Mouse (Mus musculus) macrophage (primary cell): ENCODE measurements around the gene Psors1c2. TPM values are rescaled to one million over a fixed set of nuclear protein-coding genes. Genes with fewer than 3 reads are reported as not detected.

ENCODE experiments used
- H3K27ac ChIP-seq: fragments of 350-480 bp; formaldehyde crosslinking; 2 replicates; pipeline ENCODE4 v1.9.0; 2021
- H3K36me3 ChIP-seq: fragments of 350-480 bp; formaldehyde crosslinking; 2 replicates; pipeline ENCODE4 v1.9.0; 2021; ENCODE audit errors: inconsistent target
- H3K4me3 ChIP-seq: fragments of 350-480 bp; formaldehyde crosslinking; 2 replicates; pipeline ENCODE4 v1.9.0; 2021; ENCODE audit errors: inconsistent target
- H3K79me2 ChIP-seq: fragments of 350-480 bp; formaldehyde crosslinking; 2 replicates; pipeline ENCODE4 v1.9.0; 2021; ENCODE audit errors: inconsistent target
- WGBS: methylation state at CpG from one replicate; pipeline ENCODE4 v1.1.7; 2026; ENCODE audit warnings: inconsistent platforms; ENCODE audit not compliant: missing documents; 5-methylcytosine and 5-hydroxymethylcytosine counted together
- polyA plus RNA-seq: library from polyadenylated mRNA; stranded (reverse); fragments of 250-400 nt; gene quantifications from 3 replicates; pipeline ENCODE4 v1.2.4, GENCODE M21; 2018; ENCODE audit warnings: inconsistent platforms

The Psors1c2 gene
- polyA plus RNA-seq, 1 experiment from 2014 or later = not detected

DNA sequence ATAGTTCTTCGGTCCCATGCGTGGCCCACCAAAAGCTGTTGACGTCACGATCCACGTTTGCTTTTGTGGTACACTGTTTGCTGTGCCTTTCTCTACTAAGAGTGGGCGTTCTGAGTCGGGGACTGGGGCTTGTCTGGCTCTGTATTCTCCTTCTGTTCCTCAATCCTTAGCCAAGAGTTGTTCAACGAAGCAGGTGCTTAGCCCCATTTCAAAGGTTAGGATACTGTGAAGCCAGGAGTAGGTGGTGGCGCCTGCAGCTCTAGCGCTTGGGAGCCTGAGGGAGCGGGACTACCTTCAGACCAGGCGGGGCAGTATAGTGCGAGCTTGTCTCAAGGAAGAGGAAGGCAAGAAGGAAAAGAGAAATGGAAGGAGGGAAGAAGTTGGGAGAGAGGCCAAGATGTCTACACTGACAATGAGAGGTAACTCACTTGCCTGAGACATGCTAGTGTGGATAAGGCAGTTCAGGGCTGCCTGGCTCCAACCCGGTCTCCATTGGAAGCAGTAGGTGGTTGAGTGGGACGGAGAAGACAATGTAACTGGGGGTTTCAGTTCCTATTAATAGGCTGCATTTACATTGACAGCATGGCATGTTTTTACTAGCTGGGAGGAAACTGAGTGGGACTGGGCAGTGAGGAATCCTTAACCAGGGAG is 9.9 kb downstream of the Psors1c2 start:
- H3K79me2 ChIP-seq = no peaks in the 10 kb centered on the region
- 76% methylated on average over 15 of the region's 15 CpGs for WGBS
- no peak overlapping the region for H3K4me3 ChIP-seq
- no peaks in the 10 kb centered on the region for H3K36me3 ChIP-seq
- H3K27ac ChIP-seq = no peak overlapping the region

DNA sequence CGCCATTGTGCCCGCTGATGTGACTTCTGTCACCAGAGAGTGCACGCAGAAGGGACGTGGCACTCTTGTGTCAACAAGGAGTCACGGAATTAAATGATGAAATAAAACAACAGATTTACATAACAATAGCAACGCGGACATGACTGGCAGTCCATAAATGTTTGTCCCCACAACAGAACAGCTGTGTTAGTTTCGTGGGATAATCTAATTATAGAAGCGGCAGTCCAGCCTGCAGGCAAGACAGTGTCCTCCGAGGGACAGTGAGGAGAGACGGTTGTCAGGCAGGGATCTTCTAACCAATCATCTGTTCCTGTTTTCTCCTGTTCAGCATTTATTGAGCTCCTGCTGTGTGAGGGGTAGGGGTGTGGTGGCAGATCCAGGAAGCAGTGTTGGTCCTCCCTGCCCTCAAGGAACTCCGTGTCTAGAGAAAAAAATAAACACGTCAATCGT is 10.4 kb downstream of the Psors1c2 start:
- Histone ChIP-seq H3K27ac (no peak overlapping the region), H3K79me2 (no peaks in the 10 kb centered on the region), H3K4me3 (no peak overlapping the region), H3K36me3 (no peaks in the 10 kb centered on the region)
- 61% methylated on average over 14 of the region's 14 CpGs for WGBS

- H3K36me3 ChIP-seq = no peaks in the 10 kb centered on the region
- no peak overlapping the region for H3K27ac ChIP-seq
- 46% methylated on average over 6 of the region's 6 CpGs for WGBS
- H3K4me3 ChIP-seq = no peak overlapping the region
- H3K79me2 ChIP-seq = no peaks in the 10 kb centered on the region
Observed at GRCm38 (mm10) chr17:35544001-35544400, 11.0 kb downstream of the Psors1c2 start.

GRCm38 (mm10) chr17:35544680-35545079 is 11.7 kb downstream of the Psors1c2 start:
- H3K36me3 ChIP-seq = no peaks in the 10 kb centered on the region
- H3K79me2 ChIP-seq = no peaks in the 10 kb centered on the region
- H3K4me3 ChIP-seq = no peak overlapping the region
- WGBS = 45% methylated on average over 6 of the region's 6 CpGs
- H3K27ac ChIP-seq = no peak overlapping the region

GRCm38 (mm10) chr17:35547465-35547864 is 14.5 kb downstream of the Psors1c2 start:
- no peak overlapping the region for H3K4me3 ChIP-seq
- no CpG with 5 or more reads among the region's 2 CpGs for WGBS
- H3K36me3 ChIP-seq = no peaks in the 10 kb centered on the region
- no peak overlapping the region for H3K27ac ChIP-seq
- no peaks in the 10 kb centered on the region for H3K79me2 ChIP-seq

DNA sequence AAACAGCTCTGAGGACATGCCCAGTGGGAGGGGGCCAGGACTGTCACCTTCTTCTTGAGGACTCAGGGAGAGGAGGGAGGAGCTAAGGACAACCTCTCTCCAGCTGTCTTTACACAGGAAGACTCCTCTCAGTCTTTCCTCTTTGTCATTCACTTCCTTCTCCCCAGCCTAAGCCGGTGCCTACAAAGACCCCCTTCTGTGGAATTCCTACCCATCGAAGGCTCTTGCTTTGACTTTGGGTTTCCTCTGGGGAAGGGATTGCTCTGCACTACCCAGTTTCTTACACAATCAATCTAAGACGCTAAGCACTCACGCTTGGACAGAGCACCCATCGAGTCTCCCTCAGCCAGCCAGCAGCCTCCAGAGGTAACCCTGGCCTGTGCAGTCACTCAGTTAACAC is 15.6 kb downstream of the Psors1c2 start:
- Histone ChIP-seq H3K27ac (no peak overlapping the region), H3K36me3 (no peaks in the 10 kb centered on the region), H3K79me2 (no peaks in the 10 kb centered on the region), H3K4me3 (no peak overlapping the region)
- WGBS = 27% methylated on average over 5 of the region's 5 CpGs

- Histone ChIP-seq H3K27ac (no peak overlapping the region), H3K4me3 (no peak overlapping the region), H3K79me2 (no peaks in the 10 kb centered on the region), H3K36me3 (no peaks in the 10 kb centered on the region)
- 69% methylated on average over 15 of the region's 15 CpGs for WGBS
Observed at GRCm38 (mm10) chr17:35549437-35550142, 16.6 kb downstream of the Psors1c2 start.

DNA sequence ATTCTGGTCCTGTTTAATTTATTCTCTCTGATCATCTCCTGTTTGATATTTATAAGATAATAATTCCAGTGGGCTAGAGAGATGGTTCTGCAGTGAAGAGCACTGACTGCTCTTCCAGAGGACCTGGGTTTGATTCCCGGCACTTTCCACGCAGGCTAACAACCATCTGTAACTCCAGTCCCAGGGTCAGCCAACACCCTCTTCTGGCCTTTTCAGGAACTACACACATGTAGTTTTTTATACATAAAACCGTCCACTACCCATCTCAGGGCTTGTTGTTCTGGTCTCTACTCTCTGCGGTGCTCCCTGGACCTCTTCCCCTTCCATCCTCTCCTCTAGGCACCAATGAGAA is 17.1 kb downstream of the Psors1c2 start:
- WGBS = 92% methylated on average over 4 of the region's 4 CpGs
- no peak overlapping the region for H3K27ac ChIP-seq
- no peak overlapping the region for H3K4me3 ChIP-seq
- H3K36me3 ChIP-seq = no peaks in the 10 kb centered on the region
- H3K79me2 ChIP-seq = no peaks in the 10 kb centered on the region

DNA sequence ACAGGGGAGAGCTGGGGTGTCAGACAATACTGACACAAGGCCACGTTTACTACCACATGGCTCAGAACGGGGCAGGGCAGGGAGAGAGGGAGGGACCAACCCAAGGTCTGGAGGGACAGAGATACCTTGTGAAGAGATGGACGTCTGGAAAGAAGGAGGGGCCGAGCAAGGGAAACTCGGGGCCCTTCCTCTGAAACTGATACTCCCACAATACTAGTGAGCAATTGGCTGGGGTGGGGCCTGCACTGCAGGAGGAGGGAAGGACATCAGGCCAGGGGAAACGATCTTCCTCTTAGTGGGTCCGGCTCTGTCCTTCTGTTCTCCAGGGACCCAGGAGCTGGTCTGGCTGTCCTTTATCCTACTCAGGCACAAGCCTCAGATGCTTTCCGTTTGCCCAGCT is 17.9 kb downstream of the Psors1c2 start:
- H3K4me3 ChIP-seq = no peak overlapping the region
- H3K79me2 ChIP-seq = no peaks in the 10 kb centered on the region
- no peaks in the 10 kb centered on the region for H3K36me3 ChIP-seq
- 66% methylated on average over 8 of the region's 8 CpGs for WGBS
- no peak overlapping the region for H3K27ac ChIP-seq

DNA sequence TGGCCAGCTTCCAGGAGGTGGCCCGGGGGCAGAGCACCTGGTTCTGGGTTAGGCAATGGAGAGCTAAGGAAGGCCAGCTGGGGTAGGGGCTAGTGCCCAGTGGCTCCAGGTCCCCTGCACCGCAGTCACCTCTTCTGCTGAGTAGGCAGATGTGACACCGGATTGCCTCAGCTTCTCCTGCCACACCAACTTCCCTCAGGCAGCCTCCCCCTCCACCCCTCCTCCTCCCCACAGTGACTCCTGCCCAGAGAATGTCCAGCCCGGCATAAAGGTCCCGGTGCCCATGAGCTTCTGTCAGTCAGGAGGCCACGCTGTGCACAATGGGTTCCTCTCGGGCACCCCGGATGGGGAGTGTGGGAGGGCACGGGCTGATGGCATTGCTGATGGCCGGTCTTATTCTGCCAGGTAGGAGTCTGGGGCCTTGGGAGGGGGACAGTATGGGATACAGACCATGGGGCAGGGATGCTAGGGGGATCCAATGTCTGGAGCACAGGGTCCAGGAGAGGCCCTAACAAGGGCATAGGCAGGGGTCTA is 18.9 kb downstream of the Psors1c2 start, which contains the start of gene Cdsn:
Gene Cdsn (plus strand): TSS at position 248 of the 534 bp plus-strand sequence.
- Histone ChIP-seq H3K36me3 (no peaks in the 10 kb centered on the region), H3K27ac (no peak within 1 kb of the TSS), H3K79me2 (no peaks in the 10 kb centered on the region), H3K4me3 (no peak within 1 kb of the TSS)
- WGBS = 86% methylated on average over 10 of the region's 10 CpGs

DNA sequence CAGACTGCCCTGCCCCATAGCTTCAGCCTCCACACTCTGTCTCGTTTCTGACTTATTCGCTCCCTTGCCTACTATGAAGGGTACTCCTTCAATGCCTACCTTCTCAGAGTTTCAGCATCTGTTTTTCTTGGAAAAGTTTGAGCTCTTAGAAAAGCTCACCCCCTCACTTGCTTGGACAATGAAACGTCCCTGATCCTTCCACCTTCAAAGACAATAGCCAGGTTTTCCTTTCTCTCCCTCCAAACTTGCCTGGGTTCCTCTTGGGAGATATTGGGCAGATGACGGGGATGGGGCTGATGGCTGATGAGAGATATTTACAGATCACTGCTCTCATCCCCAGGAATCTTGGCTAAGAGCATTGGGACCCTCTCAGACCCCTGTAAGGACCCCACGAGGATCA is 21.3 kb downstream of the Psors1c2 start:
- Histone ChIP-seq H3K79me2 (no peaks in the 10 kb centered on the region), H3K4me3 (no peak overlapping the region), H3K36me3 (no peaks in the 10 kb centered on the region), H3K27ac (no peak overlapping the region)
- 84% methylated on average over 5 of the region's 5 CpGs for WGBS

DNA sequence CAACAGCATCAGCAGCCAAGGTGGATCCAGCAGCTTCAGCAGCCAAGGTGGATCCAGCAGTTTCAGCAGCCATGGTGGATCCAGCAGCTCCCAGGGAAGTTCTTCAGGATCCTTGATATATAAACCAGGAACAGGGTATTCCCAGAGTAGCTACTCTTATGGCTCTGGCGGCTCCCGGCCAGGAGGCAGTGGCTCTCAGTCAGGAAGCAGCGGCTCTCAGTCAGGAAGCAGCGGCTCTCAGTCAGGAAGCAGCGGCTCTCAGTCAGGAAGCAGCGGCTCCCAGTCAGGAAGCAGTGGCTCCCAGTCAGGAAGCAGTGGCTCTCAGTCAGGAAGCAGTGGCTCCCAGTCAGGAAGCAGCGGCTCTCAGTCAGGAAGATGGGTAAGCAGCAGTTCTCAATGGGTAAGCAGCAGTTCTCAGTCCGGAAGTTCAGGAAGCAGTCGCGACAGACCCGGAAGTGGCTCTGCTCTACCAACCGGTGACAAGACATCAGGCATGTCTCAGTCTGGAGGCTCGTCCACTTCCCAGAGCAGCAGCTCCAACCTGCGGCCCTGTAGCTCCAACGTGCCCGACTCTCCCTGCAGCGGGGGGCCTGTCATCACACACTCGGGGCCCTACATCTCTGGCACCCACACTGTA is 21.9 kb downstream of the Psors1c2 start:
- Histone ChIP-seq H3K27ac (no peak overlapping the region), H3K79me2 (no peaks in the 10 kb centered on the region), H3K36me3 (no peaks in the 10 kb centered on the region), H3K4me3 (no peak overlapping the region)
- 94% methylated on average over 14 of the region's 18 CpGs for WGBS

GRCm38 (mm10) chr17:35556186-35556765 is 23.3 kb downstream of the Psors1c2 start:
- Histone ChIP-seq H3K36me3 (no peaks in the 10 kb centered on the region), H3K27ac (no peak overlapping the region), H3K4me3 (no peak overlapping the region), H3K79me2 (no peaks in the 10 kb centered on the region)
- WGBS = 93% methylated on average over 13 of the region's 13 CpGs

GRCm38 (mm10) chr17:35556812-35557211 is 23.8 kb downstream of the Psors1c2 start:
- Histone ChIP-seq H3K4me3 (no peak overlapping the region), H3K36me3 (no peaks in the 10 kb centered on the region), H3K79me2 (no peaks in the 10 kb centered on the region), H3K27ac (no peak overlapping the region)
- 32% methylated on average over 4 of the region's 5 CpGs for WGBS

DNA sequence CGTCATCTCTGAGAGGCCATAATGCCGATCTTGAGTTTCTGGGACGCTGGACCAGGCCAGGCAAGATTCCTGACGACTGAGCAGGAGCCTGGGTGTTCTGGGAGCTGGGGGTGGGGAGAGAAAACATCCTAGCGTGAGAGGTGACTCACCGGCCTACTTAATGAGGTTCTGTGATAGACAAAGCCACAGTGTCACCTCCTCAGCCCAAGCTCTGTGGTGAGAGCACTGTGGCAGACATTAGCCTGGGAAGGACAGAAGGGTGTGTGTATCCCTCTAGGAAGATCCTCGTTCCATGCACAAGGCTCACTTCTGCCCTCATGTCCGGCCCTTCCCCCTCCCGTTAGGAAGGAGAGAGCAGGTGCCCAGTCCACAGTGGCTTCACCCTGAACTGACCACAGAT is 24.4 kb downstream of the Psors1c2 start:
- WGBS = 75% methylated on average over 7 of the region's 9 CpGs
- Histone ChIP-seq H3K27ac (no peak overlapping the region), H3K4me3 (no peak overlapping the region), H3K79me2 (no peaks in the 10 kb centered on the region), H3K36me3 (no peaks in the 10 kb centered on the region)
